Mouse (Mus musculus) natural killer cell, adult 2 months (primary cell): ENCODE results near the gene Card11.
A peak's percentile ranks its signal among the peaks of the same experiment; 100 is the strongest.

Experiments used
- DNase-seq, 2 experiments: peaks; one replicate each; pipeline ENCODE4 v3.0.0; 2022; ENCODE audit warnings: low spot score in 2 of 2

Gene Card11

GRCm38 (mm10) chr5:140918519-140918918 lies 81.9 kb downstream of the Card11 start:
- DNase-seq: no peak

GRCm38 (mm10) chr5:140917807-140918206 lies 82.6 kb downstream of the Card11 start:
- DNase-seq: no peak

DNA sequence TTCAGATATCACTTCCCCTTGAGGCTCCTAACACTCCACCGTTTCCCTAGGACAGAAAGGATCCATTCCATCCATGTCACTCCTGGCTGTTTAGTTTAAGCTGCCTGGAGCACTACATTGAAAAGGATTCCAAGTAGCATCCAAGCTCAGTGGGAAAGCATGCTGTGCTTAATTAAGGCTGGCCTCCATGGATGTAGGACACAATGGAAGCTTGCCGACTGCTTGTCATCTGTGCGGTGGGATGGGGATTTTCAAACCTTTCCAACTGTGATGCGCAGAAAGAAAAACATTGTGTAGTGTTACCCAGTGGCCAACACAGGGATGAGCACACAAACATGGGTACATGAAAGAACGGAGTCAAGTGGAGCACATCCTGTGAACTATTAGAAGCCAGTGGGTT lies 89.5 kb downstream of the Card11 start:
- no peak for DNase-seq

DNA sequence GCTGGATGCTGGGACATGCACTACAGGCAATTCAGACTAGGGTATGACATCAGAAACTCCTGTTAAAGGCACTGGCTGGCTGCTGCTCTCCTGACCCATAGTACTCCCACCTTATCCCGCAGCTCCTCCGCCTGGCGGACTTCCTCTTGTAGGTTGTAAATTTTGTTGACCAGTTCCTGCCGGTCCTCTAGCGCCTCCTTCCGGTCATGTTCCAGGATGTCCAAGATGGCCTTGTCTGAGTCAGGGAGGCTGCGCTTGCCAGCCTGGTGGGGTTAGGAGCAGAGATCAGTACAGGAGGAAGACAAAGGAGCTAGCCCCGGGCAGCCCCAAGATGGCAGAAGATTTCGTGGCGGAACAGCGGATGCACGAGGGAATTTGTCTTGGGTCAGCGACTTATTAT lies 99.5 kb downstream of the Card11 start:
- DNase-seq: no peak

DNA sequence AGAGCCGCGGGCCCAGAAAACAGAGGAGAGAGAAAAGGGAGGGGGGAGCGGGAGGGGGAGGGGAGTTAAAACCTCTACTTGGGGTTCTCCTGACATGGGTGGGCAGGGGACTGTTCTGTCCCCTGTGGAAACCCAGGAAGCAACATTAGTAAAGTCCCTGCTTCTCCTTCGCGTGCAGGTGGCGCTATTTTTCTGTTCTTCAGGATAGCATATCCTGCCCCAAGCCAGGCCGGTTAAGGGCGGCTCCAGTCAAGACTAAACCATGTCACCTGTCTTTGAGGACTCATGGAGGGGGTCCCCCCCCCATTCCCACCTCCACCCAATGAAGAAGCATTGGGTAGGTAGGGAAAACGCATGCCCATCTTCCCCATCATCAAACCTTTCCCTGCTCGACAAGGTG lies 109.3 kb downstream of the Card11 start:
- no peak for DNase-seq

DNA sequence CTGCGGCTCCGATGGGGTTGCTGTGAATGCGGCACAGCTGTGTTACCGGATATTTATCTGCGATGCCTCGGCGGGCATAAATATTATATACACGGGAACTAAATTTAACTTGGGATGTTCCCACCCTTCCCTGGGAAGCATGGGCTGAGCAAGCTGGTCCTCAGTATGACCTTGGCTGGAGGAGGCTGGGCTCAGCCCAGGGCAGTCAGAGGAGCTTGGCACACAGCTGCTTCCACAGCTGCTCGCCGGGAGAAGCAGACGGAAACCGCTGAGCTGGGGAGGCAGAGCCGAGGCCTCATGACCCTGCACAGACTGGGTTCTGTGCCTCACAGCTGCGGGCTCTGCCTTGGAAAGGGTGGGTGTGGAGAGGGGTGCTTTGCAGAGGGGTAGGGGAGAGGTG lies 110.3 kb downstream of the Card11 start:
- DNase-seq: no peak

GRCm38 (mm10) chr5:140889539-140889938 lies 110.8 kb downstream of the Card11 start:
- peak; percentile 25 to 62 for DNase-seq

- DNase-seq: no peak
These were observed 112.5 kb downstream of the Card11 start for GRCm38 (mm10) chr5:140887871-140888270.

DNA sequence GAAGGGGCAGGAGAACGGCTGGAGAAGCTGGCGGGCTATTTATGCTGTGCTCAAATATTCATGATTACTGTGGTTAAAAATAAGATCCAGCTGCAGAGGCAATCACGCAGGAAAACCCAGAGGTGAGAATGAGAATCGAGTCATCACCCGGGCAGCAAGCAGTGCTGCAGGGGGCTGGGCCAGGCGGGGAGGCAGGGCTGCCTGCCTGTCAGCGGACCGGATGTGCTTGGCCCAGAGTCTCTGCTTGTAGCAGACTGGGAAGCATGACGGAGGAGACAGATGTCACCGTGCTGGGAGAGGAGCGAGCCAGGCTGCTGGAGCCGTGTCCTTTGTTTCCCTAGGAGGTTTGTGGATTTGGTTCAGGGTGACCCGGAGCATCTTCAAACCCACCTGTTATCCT lies 115.4 kb downstream of the Card11 start:
- no peak for DNase-seq

GRCm38 (mm10) chr5:140882391-140882790 lies 118.0 kb downstream of the Card11 start:
- no peak for DNase-seq

GRCm38 (mm10) chr5:140880151-140880550 lies 120.2 kb downstream of the Card11 start:
- DNase-seq: no peak

DNA sequence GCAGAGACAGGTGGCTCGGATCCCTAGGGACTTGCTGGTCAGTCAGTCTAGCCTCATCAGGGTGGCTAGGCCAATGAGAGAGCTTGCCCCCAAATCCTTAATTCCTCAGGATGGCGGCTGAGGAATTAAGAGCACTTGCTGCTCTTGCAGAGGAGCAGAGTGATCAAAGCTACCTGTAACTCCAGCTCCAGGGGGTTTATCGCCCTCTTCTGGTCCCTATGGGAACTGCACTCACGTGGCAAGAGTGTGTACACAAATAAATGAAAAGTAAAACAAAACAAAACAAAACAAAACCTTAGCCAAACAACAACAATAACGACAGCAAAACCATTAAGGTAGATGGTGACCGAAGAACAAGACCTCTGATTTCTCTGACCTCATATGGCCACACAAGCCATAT lies 121.7 kb downstream of the Card11 start:
- DNase-seq: peak in 1 of 2 experiments; percentile 34

DNA sequence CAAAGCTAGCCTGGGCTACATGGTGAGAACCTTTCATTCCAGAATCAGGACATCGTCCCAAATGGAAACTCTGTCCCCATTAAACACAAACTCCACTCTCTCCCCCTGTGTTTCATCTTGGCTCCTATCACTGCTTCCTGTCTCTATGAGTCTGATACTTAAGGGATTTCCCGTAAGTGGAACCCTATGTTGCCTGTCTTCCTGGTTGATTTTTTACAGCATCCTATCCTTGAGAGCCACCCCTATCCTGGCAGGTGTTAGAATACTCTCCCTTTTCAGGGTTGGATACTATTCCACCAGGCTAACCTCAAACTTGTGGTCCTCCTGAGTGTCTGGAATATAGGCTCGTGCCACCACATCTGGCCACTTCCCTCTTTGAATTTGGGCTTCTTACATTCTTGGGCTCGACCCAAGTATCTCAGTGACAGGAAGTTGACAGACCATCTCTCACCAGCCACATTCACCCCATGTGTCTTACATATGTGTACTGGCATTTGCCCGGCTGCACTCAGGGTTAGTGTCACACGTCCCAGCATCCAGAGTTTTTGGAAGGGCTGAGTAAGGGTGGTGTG lies 126.6 kb downstream of the Card11 start:
- DNase-seq: no peak

DNA sequence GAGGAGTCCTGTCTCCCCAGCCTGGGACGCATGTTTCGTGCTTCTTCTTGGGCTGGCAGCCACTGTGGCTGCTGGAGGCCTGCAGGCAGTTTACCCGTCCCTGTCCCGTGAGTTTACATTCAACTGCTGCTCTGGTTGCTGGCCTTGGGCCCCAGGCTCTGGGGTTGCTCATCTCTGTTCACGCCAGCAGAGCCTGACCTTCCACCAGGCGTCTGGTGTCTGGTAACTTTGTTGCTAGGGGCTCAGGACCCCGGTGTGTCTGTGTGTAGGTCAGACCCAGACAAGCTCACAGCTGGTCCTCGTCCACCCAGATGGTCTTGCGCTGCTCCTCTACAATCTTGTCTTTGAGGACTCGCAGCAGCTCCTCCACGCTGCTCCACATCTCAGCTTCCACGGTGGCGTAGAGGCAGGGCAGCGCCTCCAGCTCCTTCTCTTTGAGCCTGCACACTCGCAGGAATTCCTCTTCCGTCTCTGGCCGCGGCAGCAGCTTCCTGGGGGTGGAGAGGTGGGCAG lies 127.3 kb downstream of the Card11 start:
- DNase-seq: no peak

- DNase-seq: no peak
These were observed 127.8 kb downstream of the Card11 start for GRCm38 (mm10) chr5:140872532-140873038.

GRCm38 (mm10) chr5:140871241-140871640 lies 129.1 kb downstream of the Card11 start:
- DNase-seq: no peak

DNA sequence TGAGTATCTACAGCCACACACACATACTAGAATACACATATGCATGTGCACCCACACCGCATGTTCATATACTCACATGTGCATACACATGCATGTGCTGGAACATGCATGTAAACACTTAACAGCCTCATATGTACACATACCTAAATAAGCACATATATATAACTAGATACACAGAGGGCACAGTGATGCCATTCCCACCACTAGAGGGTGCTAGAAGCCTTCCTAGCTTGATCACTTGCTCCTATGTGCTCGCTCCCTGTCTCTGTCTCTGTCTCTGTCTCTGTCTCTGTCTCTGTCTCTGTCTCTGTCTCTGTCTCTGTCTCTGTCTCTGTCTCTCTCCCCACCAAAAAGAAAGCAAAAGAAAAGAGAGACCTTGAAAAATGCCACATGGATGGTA lies 131.3 kb downstream of the Card11 start:
- peak; percentile 36 to 61 for DNase-seq

DNA sequence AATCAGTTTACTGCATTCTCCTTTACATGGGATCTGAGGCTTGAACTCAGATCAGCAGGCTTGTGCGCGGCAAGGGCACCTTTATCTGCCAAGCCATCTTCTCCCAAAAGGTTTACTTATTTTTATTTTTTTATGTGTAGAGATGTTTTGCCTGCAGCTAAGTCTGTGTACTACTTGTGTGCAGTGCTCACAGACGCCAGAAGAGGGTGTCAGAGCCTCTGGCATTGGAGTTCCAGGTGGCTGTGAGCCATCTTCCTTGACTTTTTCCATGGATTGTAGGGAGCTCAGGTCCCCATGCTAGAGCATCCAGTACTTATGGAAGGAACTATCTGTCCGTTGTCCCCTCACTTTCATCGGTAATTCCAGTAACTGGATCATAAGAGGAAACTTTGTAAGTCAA lies 140.7 kb downstream of the Card11 start:
- DNase-seq: no peak

GRCm38 (mm10) chr5:140858335-140858734 lies 142.0 kb downstream of the Card11 start:
- DNase-seq: no peak

- no peak for DNase-seq
These were observed 142.8 kb downstream of the Card11 start for GRCm38 (mm10) chr5:140857432-140858154.

- DNase-seq: no peak
These were observed 144.4 kb downstream of the Card11 start for GRCm38 (mm10) chr5:140855909-140856530.

GRCm38 (mm10) chr5:140854700-140855099 lies 145.7 kb downstream of the Card11 start:
- DNase-seq: no peak

DNA sequence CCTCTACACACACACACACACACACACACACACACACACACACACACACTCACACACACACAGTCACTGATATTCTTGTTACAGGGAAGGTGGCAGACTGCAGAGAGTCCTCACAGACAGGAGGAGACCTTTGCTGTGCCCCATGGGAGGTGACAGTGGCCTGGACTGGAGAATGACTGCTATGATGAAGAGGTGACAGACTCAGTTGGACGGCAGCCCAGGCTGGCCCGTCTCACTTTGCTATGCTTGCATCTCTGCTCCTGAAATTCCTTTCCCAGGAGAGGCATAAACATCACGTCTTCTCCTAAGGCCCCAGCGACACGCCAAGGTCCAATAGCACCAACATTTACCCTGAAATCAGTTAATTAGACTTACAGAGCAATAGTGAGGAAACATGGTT lies 146.7 kb downstream of the Card11 start:
- DNase-seq: no peak
